Mouse (Mus musculus): ENCODE data around the gene F13b. TPM values are rescaled to one million over a fixed set of nuclear protein-coding genes. Genes with fewer than 3 reads are reported as not detected.

F13b gene
- not detected in 2 replicates for total RNA-seq (2017)

DNA sequence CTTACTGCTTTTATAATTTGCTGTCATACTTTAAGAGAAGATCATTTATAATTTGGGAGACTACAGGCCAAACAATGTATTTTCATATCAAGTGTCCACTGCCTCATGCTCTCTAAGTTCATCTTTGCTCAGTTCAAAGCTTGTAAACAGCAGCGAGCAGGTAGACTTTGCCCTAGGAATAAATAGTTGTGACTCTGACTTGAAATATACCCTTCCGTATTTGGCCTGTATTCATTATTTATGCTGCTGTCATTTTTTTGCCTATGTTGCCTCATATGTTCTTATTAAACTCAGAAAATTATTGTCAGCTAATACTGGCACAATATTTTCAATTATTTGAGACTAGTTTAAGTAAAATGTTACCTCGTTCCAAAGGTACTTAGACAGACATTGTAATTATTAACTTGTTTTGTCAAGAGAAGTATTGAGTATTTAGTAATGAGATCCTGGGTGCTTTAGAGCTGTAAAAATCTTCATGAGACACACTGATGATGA, at the start of gene F13b:
Gene F13b (plus strand): TSS at position 445 of the 495 bp plus-strand sequence.
- no peak for ATAC-seq (replicated peaks in 1 of 2; ENCODE audit: insufficient read depth in 1 of 2, low FRiP score in 2 of 2, low TSS enrichment in 1 of 2, low read depth in 1 of 2, poor library complexity in 2 of 2, severe bottlenecking in 2 of 2)

- ATAC-seq (replicated peaks in 1 of 2; ENCODE audit: insufficient read depth in 1 of 2, low FRiP score in 2 of 2, low TSS enrichment in 1 of 2, low read depth in 1 of 2, poor library complexity in 2 of 2, severe bottlenecking in 2 of 2) = peak; percentile 99 to 100
Measured at GRCm38 (mm10) chr1:139454340-139455225, 46.9 kb upstream of the F13b start, which contains the start of gene Aspm. Gene Aspm (plus strand): TSS chr1:139454772.

- peak in 1 of 2 experiments; percentile 9; a peak in 2 of 4 replicates for ATAC-seq (replicated peaks in 1 of 2; ENCODE audit: insufficient read depth in 1 of 2, low FRiP score in 2 of 2, low TSS enrichment in 1 of 2, low read depth in 1 of 2, poor library complexity in 2 of 2, severe bottlenecking in 2 of 2)
Measured at GRCm38 (mm10) chr1:139455226-139455869, 46.2 kb upstream of the F13b start.

- ATAC-seq (replicated peaks in 1 of 2; ENCODE audit: insufficient read depth in 1 of 2, low FRiP score in 2 of 2, low TSS enrichment in 1 of 2, low read depth in 1 of 2, poor library complexity in 2 of 2, severe bottlenecking in 2 of 2) = peak; percentile 80 to 87
Measured at GRCm38 (mm10) chr1:139460807-139461206, 40.7 kb upstream of the F13b start.

- ATAC-seq (replicated peaks in 1 of 2; ENCODE audit: insufficient read depth in 1 of 2, low FRiP score in 2 of 2, low TSS enrichment in 1 of 2, low read depth in 1 of 2, poor library complexity in 2 of 2, severe bottlenecking in 2 of 2) = no peak
Measured at GRCm38 (mm10) chr1:139465936-139466335, 35.6 kb upstream of the F13b start.

- no peak for ATAC-seq (replicated peaks in 1 of 2; ENCODE audit: insufficient read depth in 1 of 2, low FRiP score in 2 of 2, low TSS enrichment in 1 of 2, low read depth in 1 of 2, poor library complexity in 2 of 2, severe bottlenecking in 2 of 2)
Measured at GRCm38 (mm10) chr1:139478898-139479297, 22.6 kb upstream of the F13b start.

DNA sequence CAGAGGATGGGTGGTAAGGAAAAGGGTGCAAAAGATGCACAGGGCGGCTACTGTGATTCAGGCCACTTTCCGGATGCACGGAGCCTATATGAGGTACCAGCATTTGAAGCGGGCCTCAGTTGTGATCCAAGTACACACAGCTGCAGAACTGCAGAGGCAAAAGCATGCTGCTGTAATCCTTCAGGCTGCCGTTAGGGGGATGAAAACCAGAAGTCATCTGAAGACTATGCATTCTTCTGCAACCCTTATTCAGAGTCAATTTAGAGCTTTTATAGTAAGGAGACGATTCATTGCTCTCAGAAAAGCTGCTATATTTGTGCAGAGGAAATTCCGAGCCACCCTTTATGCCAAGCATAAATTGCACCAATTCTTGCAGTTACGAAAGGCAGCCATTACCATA, 21.3 kb upstream of the F13b start:
- ATAC-seq (replicated peaks in 1 of 2; ENCODE audit: insufficient read depth in 1 of 2, low FRiP score in 2 of 2, low TSS enrichment in 1 of 2, low read depth in 1 of 2, poor library complexity in 2 of 2, severe bottlenecking in 2 of 2) = no peak

GRCm38 (mm10) chr1:139481146-139481545, 20.4 kb upstream of the F13b start:
- ATAC-seq (replicated peaks in 1 of 2; ENCODE audit: insufficient read depth in 1 of 2, low FRiP score in 2 of 2, low TSS enrichment in 1 of 2, low read depth in 1 of 2, poor library complexity in 2 of 2, severe bottlenecking in 2 of 2) = no peak

DNA sequence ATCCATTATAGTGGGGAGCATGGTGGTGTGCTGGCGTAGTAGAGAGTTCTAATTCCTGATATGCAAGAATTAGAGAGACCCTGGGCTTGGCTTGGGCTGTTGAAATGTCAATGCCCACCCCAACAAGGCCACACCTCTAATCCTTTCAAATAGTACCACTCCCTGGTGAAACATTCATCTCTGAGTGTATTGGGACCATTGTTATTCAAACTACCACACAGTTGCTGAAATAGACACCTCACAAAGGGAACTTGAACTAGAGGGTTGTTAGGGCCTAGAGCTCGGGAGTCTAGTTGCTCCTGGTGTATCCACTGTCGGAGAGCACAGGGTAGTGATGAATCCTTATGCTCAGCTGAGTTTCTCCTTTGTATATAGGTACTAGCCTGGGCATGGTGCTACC, 6.9 kb upstream of the F13b start:
- no peak for ATAC-seq (replicated peaks in 1 of 2; ENCODE audit: insufficient read depth in 1 of 2, low FRiP score in 2 of 2, low TSS enrichment in 1 of 2, low read depth in 1 of 2, poor library complexity in 2 of 2, severe bottlenecking in 2 of 2)

- ATAC-seq (replicated peaks in 1 of 2; ENCODE audit: insufficient read depth in 1 of 2, low FRiP score in 2 of 2, low TSS enrichment in 1 of 2, low read depth in 1 of 2, poor library complexity in 2 of 2, severe bottlenecking in 2 of 2) = no peak
Measured at GRCm38 (mm10) chr1:139495408-139495807, 6.1 kb upstream of the F13b start.

GRCm38 (mm10) chr1:139496212-139496611, 5.3 kb upstream of the F13b start:
- no peak for ATAC-seq (replicated peaks in 1 of 2; ENCODE audit: insufficient read depth in 1 of 2, low FRiP score in 2 of 2, low TSS enrichment in 1 of 2, low read depth in 1 of 2, poor library complexity in 2 of 2, severe bottlenecking in 2 of 2)

DNA sequence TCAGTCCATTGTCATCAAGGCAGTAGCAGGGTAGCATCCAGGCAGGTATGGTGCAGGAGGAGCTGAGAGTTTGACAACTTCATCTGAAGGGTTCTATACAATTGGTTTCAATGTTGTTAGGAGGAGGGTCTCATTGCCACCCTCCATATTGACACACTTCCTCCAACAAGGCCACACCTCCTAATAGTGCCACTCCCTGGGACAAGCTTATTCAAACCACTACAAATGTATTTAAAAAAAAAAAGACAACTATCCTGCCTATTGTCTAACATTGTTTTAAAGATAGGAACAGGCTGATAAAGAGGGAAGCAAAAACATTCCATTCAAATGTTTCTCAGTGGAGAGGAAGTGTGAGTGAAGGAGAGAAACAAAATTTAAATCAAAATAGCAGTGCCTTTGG, 1.8 kb upstream of the F13b start:
- no peak for ATAC-seq (replicated peaks in 1 of 2; ENCODE audit: insufficient read depth in 1 of 2, low FRiP score in 2 of 2, low TSS enrichment in 1 of 2, low read depth in 1 of 2, poor library complexity in 2 of 2, severe bottlenecking in 2 of 2)

GRCm38 (mm10) chr1:139514556-139514955, 13.1 kb downstream of the F13b start:
- no peak for ATAC-seq (replicated peaks in 1 of 2; ENCODE audit: insufficient read depth in 1 of 2, low FRiP score in 2 of 2, low TSS enrichment in 1 of 2, low read depth in 1 of 2, poor library complexity in 2 of 2, severe bottlenecking in 2 of 2)

- no peak for ATAC-seq (replicated peaks in 1 of 2; ENCODE audit: insufficient read depth in 1 of 2, low FRiP score in 2 of 2, low TSS enrichment in 1 of 2, low read depth in 1 of 2, poor library complexity in 2 of 2, severe bottlenecking in 2 of 2)
Measured at GRCm38 (mm10) chr1:139548536-139548935, 47.0 kb downstream of the F13b start.

GRCm38 (mm10) chr1:139551311-139551710, 49.8 kb downstream of the F13b start:
- ATAC-seq (replicated peaks in 1 of 2; ENCODE audit: insufficient read depth in 1 of 2, low FRiP score in 2 of 2, low TSS enrichment in 1 of 2, low read depth in 1 of 2, poor library complexity in 2 of 2, severe bottlenecking in 2 of 2) = no peak

GRCm38 (mm10) chr1:139560024-139560423, 58.5 kb downstream of the F13b start, which contains the start of gene Cfhr1:
Gene Cfhr1 (minus strand): TSS chr1:139560272.
- no peak for ATAC-seq (replicated peaks in 1 of 2; ENCODE audit: insufficient read depth in 1 of 2, low FRiP score in 2 of 2, low TSS enrichment in 1 of 2, low read depth in 1 of 2, poor library complexity in 2 of 2, severe bottlenecking in 2 of 2)
